Mouse (Mus musculus) frontal cortex, postnatal 10 days (tissue): ENCODE data around the gene Zfp180.
"Not testable (repeated sequence)": the region's sequence is repeated elsewhere in the genome, so short reads cannot be mapped to it uniquely, and the experiment has no call there.

Experiments
- DNase-seq, 2 experiments: peaks; one replicate each; pipeline ENCODE4 v3.0.0; 2022; ENCODE audit warnings: low spot score in 2 of 2, mixed read lengths in 1 of 2

Zfp180 gene

GRCm38 (mm10) chr7:24081634-24082431 lies at the start of gene Zfp180:
Gene Zfp180, plus strand, starts transcription at chr7:24081924.
- peak; percentile 94 for DNase-seq

DNA sequence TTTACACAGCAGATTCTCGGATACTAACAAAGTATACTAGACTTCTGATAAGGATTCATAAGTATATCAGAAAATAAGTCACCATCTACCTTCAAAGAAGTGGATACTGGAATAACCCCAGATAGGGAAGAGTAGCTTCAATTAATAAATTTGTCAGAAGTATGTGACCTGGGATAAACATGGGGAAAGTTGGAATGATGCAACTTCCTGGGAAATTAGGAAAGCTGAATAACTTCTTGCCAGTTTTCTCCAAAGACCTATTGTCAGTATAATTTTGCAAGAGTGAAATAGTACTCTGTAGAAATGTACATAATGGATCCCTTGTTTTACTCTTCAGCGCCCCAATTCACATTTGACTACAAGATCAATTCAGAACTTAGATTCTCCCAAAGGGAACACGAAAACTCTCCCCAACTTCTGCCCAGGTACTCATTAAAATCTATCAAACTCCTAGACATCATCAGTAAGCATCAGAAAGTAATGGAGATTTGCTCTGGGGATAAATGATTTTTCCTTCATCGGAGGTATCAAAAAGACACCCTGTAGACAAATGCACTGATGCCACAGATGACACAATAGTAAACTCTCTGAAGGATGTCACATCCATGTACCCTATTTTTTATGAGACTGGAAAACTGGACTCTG lies 28.9 kb upstream of the Zfp180 start, which contains the start of gene Vmn1r183:
TSS of gene Vmn1r183 (plus strand) at position 595 of the 645 bp plus-strand sequence.
- DNase-seq, result no peak

DNA sequence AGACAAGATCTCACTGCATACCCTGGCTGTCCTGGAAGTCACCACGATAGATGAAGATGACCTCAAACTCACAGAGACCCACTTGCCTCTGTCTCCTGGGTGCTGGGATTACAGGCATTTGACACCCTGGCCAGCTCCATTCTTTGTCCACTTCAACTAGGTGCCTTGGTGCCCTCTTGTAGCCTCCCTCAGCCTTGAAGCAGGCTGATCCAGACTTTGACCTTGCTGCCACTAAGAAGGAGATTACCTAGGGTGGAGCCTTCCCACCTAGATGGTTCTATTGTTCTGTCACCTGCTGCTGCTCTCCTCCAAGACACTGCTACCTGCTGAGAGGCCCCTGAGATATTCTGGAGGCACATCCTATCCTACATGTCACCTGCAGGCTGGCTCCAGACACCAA lies 7.3 kb upstream of the Zfp180 start:
- not testable (repeated sequence) for DNase-seq

DNA sequence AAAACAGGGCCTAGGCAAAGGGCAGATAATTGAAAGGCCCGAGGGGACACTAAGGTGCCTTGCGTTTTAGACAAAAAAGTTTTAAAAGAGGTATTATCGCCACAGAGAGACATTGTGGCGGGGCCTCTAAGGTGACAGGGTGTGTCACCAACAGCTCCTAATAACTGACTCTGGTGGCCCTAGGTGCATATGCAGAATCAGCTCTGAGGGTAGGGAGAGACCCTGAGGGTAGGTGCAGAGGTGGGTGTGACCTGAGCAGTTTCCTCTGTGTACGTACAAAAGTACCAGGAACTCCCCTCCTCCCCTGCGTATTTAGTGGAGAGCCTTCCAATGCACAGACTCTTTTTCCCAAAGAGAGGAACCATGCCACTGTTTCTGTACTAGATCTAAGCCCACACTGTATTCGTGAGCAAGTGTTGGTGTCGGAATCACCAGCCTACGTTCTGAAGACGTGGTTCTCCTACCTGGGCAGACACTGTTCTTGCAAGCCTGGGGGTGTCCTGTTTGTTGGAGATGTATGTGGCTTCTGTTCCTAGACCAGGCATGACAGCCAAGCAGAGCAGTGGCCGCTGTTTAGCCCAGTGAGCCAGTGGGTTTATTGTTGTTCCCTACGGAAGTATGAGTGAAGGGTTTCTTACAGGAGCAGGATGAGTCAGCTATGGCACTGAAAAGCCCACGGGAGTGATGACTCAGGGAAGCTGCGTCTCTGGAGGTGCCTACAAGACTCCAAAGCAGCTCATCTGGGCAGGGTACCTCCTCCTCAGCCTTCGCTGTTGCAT lies 922 bp downstream of the Zfp180 start:
- DNase-seq, result peak in 1 of 2 experiments; percentile 31

- no peak for DNase-seq
These were observed 5.1 kb downstream of the Zfp180 start for GRCm38 (mm10) chr7:24086871-24087270.

DNA sequence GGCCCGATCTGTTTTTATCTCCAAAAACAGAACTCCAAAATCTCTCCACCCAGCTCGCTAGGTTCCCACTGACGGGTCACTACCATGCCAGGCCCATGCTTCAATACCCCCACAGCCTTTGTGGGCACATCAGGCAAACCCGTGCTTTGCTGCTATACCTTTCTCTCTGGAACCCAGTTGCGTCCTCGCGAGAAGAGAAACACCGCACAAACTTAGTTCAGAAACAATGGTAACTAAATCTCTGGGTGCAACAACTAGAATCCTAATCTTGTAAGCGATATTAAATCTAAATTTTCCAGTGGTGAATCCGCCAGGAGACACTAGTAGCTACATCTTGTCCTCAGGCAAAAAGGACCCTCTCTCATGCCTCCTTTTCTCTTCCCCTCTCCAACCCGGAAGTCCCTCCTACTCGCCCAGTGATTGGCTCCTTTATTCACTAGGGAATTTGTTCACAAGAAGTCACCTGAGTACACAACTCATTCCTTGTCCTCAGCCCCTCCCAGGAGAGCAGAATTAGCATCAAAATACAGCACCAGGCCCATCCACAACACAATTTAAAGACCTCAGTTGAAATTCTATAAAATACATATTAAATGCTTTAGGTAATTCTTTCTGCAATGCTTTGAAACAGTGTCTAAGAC lies 5.9 kb downstream of the Zfp180 start:
- DNase-seq, result no peak

GRCm38 (mm10) chr7:24104403-24104802 lies 22.7 kb downstream of the Zfp180 start:
- no peak for DNase-seq

DNA sequence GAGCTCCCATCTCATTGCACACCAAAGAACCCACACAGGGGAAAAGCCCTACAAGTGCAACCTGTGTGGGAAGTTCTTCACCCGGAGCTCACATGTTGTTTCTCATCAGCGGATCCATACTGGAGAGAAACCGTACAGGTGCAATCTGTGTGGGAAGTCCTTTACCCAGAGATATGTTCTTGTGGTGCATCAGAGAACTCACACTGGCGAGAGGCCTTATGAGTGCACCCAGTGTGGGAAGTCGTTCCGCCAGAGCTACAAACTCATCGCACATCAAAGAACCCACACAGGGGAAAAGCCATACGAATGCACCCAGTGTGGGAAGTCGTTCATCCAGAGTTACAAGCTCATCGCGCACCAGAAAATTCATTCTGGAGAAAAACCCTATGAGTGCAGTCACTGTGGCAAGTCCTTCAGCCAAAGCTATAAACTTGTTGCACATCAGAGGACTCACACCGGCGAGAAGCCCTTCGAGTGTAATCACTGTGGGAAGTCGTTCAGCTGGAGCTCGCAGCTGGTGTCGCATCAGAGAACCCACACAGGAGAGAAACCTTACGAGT lies 23.5 kb downstream of the Zfp180 start:
- no peak for DNase-seq

- no peak for DNase-seq
These were observed 29.1 kb downstream of the Zfp180 start for GRCm38 (mm10) chr7:24110839-24111238.

DNA sequence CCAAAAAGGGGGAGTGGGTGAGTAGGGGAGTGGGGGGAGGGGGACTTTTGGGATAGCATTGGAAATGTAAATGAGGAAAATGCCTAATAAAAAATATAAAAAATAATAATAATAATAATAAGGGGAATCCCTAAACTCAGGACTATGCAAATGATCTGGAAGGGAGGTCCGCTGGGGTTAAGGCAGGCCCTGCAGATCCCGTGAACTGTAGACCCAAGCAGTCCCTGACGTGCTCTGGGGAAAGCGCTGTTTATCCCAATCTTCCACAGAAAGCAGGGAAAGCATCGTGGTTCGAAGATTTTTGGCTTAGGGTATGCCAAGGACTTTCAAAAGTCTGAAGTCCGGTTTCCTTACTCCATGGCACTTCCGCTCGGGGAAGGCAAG lies 30.0 kb downstream of the Zfp180 start:
- DNase-seq, result no peak

GRCm38 (mm10) chr7:24112156-24112856 lies 30.6 kb downstream of the Zfp180 start, which contains the start of gene Zfp112:
Gene Zfp112, plus strand, starts transcription at chr7:24112314.
- peak; percentile 72 to 81 for DNase-seq

- DNase-seq, result peak in 1 of 2 experiments; percentile 34
These were observed 31.3 kb downstream of the Zfp180 start for GRCm38 (mm10) chr7:24113001-24113400.

GRCm38 (mm10) chr7:24116655-24117054 lies 34.9 kb downstream of the Zfp180 start:
- no peak for DNase-seq

- DNase-seq, result no peak
These were observed 51.8 kb downstream of the Zfp180 start for GRCm38 (mm10) chr7:24133425-24133995.

- peak; percentile 83 to 87 for DNase-seq
These were observed 52.5 kb downstream of the Zfp180 start, which contains the start of gene Zfp235 for GRCm38 (mm10) chr7:24133996-24134828. Gene Zfp235, plus strand, starts transcription at chr7:24134169.

- DNase-seq, result no peak
These were observed 60.8 kb downstream of the Zfp180 start for GRCm38 (mm10) chr7:24142566-24142965.

GRCm38 (mm10) chr7:24153272-24153671 lies 71.5 kb downstream of the Zfp180 start:
- no peak for DNase-seq
